Mouse (Mus musculus) layer of hippocampus, adult 9-10 months (tissue): Measurements from ENCODE around the gene Vmn1r53.
"Not testable (repeated sequence)": the region's sequence is repeated elsewhere in the genome, so short reads cannot be mapped to it uniquely, and the experiment has no call there.

Experiments
- DNase-seq: peaks from one replicate; pipeline ENCODE4 v3.0.0; 2022; ENCODE audit warnings: low spot score

The Vmn1r53 gene

GRCm38 (mm10) chr6:90224338-90224737, at the start of gene Vmn1r53:
Vmn1r53 (minus strand) TSS chr6:90224438.
- no peak for DNase-seq

GRCm38 (mm10) chr6:90246000-90246399, 21.8 kb upstream of the Vmn1r53 start, which contains the start of gene Vmn1r54:
Vmn1r54 (plus strand) TSS chr6:90246300.
- no peak for DNase-seq

GRCm38 (mm10) chr6:90244019-90244418, 19.8 kb upstream of the Vmn1r53 start:
- DNase-seq = no peak

GRCm38 (mm10) chr6:90232681-90233080, 8.4 kb upstream of the Vmn1r53 start:
- no peak for DNase-seq

DNA sequence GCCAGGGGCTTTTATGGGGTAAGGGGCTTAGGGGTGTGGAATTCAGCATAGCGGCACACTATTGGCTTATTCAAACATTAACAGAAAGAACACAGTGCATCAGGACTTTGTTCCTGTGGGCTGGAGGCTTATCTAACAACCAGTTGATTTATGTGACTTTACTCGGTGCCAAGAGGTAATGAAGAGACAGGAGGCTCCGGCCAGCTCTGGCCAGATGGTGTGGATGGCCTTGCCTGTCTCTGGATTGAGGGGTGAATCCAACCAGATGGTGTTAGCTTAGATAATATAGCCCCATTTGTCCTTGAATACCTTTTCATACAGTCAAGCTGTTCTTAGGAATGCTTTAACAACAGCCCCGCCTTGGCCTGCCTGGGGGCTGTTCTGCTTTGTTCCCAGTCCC, 7.9 kb upstream of the Vmn1r53 start:
- DNase-seq = not testable (repeated sequence)

DNA sequence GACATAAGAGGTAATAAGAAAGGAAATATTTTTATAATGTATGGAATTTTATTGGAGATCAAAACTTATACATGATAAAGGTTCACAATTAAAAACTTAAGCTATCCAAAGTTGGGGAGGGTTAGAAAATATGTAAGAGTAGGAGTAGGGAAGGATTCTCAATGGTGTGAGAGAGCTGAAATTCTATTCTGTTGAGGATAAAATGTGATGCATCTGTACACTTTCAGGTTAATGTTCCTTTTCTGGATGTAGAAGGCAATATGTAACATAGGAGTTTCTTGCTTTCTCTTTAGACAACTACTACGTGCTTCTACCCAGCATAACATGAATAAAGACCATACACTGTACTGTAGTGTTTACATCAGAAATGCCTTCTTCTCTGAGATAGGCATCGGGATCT, 21.7 kb downstream of the Vmn1r53 start, which contains the start of gene V1ra8:
TSS of gene V1ra8 (plus strand) at position 301 of the 400 bp plus-strand sequence.
- DNase-seq = not testable (repeated sequence)

DNA sequence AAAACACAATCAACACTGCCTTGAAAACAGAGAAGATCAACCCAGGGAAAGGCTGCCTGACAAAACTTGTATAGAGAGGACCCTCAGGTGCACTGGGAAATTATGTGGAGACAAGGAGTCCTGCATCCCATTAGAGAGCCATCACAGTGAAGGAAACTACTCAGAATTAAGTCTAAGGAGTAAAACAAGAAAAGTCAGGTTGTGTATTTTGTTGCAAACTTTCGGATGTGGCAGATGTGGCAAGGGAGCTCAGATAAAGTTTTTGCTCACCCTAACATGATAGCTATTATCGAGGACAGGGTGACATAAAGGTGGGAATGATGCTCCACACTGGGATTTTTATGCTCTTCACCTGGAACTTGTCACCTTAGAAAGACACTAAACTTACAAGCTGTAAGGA, 49.7 kb downstream of the Vmn1r53 start, which contains the start of gene Vmn1r52:
TSS of gene Vmn1r52 (plus strand) at position 301 of the 400 bp plus-strand sequence.
- no peak for DNase-seq
